Mouse (Mus musculus) neutrophil, adult 5-6 weeks (primary cell): ENCODE data around the gene Zkscan6. TPM values are rescaled to one million over a fixed set of nuclear protein-coding genes. Genes with fewer than 3 reads are reported as not detected.
A peak's percentile ranks its signal among the peaks of the same experiment; 100 is the strongest.

Experiments
- ATAC-seq: fragments of 151-379, 151-347 bp; 2 replicates; pipeline ENCODE4 v1.8.0; 2017; ENCODE audit warnings: mild to moderate bottlenecking, moderate TSS enrichment; ENCODE audit not compliant: insufficient number of reproducible peaks, poor library complexity, low FRiP score, severe bottlenecking; ENCODE audit errors: extremely low read depth
- total RNA-seq: library from RNA; stranded (forward); fragments of 200-1000 nt; gene quantifications from 2 replicates; pipeline ENCODE4 v1.2.3, GENCODE M21; 2017

Gene Zkscan6
- total RNA-seq, 1 experiment from 2014 or later, result 36.5 TPM

DNA sequence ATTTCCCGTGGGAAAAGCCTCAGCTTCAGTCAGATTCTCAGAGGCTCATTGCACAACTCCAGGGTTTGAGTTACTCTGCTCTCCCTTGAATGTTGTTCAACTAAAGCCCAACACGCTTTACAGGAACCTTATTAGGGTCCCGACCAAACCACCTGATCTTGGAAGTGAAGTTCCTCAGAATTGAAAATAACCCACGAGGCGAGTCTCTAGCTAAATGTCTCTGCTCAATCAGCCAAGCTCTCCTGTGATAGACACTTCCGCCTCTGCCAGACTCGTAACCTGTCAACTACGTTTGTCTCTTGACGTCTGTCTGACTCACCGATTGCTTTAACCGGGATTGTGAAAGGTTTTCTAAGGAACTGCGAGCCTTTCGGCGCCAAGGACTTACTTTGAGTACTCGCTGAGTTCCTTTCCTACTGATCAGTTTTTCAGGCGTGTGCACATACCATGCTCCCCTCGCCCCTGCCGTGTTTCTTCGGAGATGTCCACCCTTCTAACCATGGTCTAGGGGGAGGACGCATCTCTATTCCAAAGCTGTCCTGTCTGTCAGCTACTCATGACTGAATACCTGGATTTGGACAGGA, 562 bp upstream of the Zkscan6 start:
- ATAC-seq, result peak; percentile 84

GRCm38 (mm10) chr11:65807601-65808000, 626 bp downstream of the Zkscan6 start:
- no peak for ATAC-seq

DNA sequence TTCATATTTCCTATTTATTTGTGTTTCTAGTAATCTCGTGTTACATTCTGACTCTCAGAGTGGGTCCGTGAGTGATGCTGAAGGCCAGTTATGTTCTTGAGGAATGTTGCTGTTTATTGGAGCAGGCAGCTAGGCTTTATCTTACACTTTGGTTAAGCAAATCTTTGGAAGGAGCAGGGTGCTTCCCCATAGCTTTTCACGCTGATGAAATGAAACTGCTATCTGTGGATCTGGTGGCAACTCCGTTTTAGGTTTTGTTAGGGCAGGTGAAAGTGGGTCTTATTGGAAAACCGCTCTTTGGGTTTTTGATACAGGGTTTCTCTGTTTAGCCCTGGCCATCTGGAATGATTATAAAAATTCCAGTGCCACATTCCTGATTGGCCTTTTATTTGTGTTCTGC, 5.1 kb downstream of the Zkscan6 start:
- ATAC-seq, result no peak

DNA sequence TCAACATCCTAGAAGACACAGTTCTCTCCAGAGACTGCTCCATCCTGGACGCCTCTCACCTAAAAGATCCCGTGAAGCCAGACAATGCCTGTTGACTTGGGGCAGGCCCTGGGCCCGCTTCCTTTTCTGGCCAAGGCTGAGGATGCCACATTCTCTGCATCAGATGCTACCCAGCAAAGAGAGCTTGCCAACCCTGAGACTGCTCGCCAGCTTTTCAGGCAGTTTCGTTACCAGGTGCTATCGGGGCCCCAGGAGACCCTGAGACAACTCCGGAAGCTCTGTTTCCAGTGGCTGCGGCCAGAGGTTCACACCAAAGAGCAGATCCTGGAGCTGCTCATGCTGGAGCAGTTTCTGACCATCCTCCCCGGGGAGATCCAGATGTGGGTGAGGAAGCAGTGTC, 7.4 kb downstream of the Zkscan6 start:
- ATAC-seq, result no peak

GRCm38 (mm10) chr11:65816237-65816636, 9.3 kb downstream of the Zkscan6 start:
- no peak for ATAC-seq

GRCm38 (mm10) chr11:65818193-65818592, 11.2 kb downstream of the Zkscan6 start:
- no peak for ATAC-seq

DNA sequence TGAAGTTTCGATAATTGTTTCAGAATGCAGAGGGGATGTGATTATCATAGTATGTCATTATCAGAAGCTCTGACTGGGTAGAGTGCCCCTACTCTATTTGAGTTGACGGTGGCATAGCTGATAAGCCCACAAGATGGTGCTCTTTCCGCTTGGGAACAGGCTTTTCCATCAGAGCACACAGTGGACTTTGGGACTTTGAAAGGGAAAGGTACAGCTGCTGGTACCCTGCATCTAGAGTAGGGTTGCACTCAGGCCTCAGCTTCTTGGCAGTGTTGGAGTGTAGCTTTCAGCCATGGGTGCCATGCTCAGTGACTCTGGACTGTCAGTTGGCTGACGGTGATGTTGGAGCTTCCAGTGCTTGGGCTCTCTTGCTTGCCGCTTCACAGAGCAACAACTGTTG, 13.3 kb downstream of the Zkscan6 start:
- no peak for ATAC-seq

- ATAC-seq, result peak; percentile 76
Observed at GRCm38 (mm10) chr11:65820877-65821276, 13.9 kb downstream of the Zkscan6 start.

- ATAC-seq, result no peak
Observed at GRCm38 (mm10) chr11:65824556-65824955, 17.6 kb downstream of the Zkscan6 start.

- no peak for ATAC-seq
Observed at GRCm38 (mm10) chr11:65838999-65839398, 32.0 kb downstream of the Zkscan6 start.

- no peak for ATAC-seq
Observed at GRCm38 (mm10) chr11:65846446-65846845, 39.5 kb downstream of the Zkscan6 start.

- no peak for ATAC-seq
Observed at GRCm38 (mm10) chr11:65852066-65852465, 45.1 kb downstream of the Zkscan6 start.

DNA sequence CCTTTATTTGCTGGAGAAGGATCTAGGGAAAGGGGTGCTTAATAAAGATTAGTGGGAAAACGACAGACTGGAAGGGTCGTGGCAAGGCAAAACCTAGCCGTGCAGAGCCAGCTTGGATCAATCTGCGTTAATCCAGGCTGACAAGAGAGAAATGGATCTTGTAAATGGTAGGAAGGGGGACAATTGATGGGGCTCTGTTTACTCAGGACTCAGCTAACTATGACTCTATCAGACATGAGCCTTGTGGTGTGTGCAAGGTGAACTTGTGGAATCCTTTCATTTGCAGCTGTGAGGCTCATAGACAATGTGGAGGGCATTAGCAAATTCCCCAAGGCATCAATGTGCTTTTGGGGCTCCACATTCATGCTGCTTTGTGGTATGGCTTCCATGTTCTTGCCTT, 54.5 kb downstream of the Zkscan6 start:
- ATAC-seq, result no peak

- no peak for ATAC-seq
Observed at GRCm38 (mm10) chr11:65877146-65877775, 70.3 kb downstream of the Zkscan6 start.

Other genes with a start within 250 kb of the Zkscan6 start
- 53.2 and 58.4 TPM in 2 replicates for gene Map2k4, start 18.9 kb upstream of the Zkscan6 start, total RNA-seq